Mouse (Mus musculus) small intestine, adult 2 months (tissue): ENCODE data around the gene Atp6v0a1.

Experiments
- CTCF ChIP-seq: fragments of 200-500 bp; IDR thresholded peaks from 2 replicates; pipeline ENCODE4 v1.5.1; 2012; ENCODE audit warnings: low read depth, mild to moderate bottlenecking, control low read depth, inconsistent platforms, low read length, moderate library complexity, mixed read lengths; ENCODE audit not compliant: insufficient replicate concordance, insufficient read length; ENCODE audit errors: extremely low read depth
- POLR2A ChIP-seq: fragments of 200-500 bp; IDR thresholded peaks from 2 replicates; pipeline ENCODE4 v1.6.1; 2012; ENCODE audit warnings: low read depth, mild to moderate bottlenecking, control low read depth, inconsistent platforms, low read length, moderate library complexity

DNA sequence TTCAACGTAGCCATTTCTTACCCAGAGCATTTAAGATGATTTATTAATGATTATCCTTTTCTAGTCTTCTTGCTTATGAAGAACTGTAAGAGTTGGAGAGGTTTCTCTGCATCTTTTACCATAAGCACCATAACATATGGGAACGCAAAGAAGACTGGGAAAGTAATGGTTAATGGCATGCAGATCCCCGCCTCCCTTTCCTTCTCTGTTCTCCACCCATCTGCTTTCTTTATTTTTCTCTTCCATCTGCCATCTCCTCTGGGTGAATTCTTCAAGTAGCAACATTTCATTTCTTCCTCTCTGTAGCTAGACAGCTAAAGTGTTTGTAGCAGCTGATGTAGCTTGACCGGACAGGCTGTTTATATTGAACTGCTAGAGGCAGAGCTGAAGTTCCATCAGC lies 14.7 kb downstream of the Atp6v0a1 start:
- no peak for TF ChIP-seq CTCF
- TF ChIP-seq POLR2A = no peak
